Mouse (Mus musculus): ENCODE results near the gene Slc7a7.
"Not testable (repeated sequence)": the region's sequence is repeated elsewhere in the genome, so short reads cannot be mapped to it uniquely, and the experiment has no call there.

The Slc7a7 gene

GRCm38 (mm10) chr14:54377166-54377565, 40.4 kb downstream of the Slc7a7 start:
- DNase-seq (ENCODE audit: low read depth), result no peak

- DNase-seq (ENCODE audit: low read depth), result peak; percentile 77
Observed at GRCm38 (mm10) chr14:54375916-54376315, 41.7 kb downstream of the Slc7a7 start.

GRCm38 (mm10) chr14:54372923-54373322, 44.7 kb downstream of the Slc7a7 start:
- DNase-seq (ENCODE audit: low read depth), result no peak

- no peak for DNase-seq (ENCODE audit: low read depth)
Observed at GRCm38 (mm10) chr14:54371460-54371859, 46.1 kb downstream of the Slc7a7 start.

DNA sequence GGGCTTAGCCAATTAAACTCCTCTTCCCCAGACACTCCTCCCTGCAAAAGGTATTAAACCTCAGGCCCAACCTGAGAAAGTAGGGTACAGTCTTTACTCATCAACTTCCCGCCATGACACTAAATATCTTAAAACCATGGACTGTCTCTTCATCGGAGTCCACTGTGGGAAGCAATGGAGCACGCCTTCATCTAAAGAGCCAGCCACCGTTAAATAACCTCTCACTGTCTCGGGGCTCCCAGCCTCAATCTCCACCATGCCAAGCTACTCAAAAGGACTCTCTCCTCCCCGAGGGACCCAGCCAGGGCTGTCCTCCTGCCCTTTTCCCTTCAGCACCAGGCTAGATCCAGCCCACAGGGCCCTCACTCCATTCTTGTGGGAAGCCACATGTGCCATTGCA, 47.0 kb downstream of the Slc7a7 start:
- DNase-seq (ENCODE audit: low read depth), result no peak

GRCm38 (mm10) chr14:54369372-54369771, 48.2 kb downstream of the Slc7a7 start:
- DNase-seq (ENCODE audit: low read depth), result no peak

DNA sequence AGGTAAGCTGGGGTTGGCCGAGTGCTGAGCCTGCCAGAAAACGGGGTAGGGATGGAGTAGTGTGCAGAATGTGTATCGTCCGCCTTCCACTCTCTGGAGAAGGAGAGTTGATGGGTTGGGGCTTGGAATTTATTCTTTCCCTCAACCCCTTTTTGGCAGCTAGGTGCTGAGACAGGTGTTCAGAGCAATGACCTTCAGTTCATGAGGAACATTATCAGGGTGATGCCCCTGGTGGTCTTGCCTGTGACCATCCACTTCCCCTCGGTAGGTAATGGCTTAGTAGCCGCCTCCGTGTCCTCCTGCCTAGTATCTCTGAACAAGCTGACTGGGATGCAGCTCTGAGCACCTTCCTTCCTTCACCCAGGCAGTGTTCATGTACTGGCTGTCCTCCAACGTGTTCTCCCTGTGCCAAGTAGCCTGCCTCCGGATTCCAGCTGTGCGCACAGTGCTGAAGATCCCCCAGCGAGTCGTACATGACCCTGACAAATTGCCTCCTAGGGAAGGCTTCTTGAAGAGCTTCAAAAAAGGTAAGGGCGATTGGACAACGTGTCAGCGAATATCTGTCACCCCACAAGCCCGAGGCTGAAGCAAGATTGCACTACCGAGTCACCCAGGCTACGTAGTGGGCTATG, 50.0 kb downstream of the Slc7a7 start:
- no peak for DNase-seq (ENCODE audit: low read depth)

- DNase-seq (ENCODE audit: low read depth), result no peak
Observed at GRCm38 (mm10) chr14:54366581-54366980, 51.0 kb downstream of the Slc7a7 start.

DNA sequence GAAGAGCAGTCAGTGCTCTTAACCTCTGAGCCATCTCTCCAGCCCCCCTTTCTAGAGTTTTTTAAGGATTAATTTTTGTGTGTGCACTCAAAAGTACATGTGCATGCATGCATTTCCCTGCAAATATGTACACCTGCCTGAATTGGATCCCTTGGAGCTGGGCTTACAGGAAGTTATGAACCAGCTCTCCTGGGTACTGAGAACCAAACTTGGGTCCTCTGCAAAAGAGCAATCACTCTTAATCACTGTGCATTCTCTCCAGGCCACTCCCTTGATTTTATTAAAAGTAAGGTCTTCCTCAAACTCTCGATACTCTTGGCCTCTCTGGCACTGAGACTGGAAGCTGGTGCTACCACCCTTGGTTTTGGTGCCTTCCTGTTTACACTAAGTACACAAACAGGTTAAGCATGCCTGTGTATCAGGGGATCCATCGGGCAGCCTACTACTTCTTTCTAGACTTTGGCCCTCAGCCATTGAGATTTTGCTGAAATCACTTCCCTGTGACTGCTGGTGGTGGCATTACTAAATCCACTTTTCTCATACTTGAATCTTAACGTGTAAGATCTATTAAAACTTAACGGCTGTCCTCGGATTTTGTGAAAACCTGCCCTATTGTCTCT, 52.4 kb downstream of the Slc7a7 start:
- no peak for DNase-seq (ENCODE audit: low read depth)

DNA sequence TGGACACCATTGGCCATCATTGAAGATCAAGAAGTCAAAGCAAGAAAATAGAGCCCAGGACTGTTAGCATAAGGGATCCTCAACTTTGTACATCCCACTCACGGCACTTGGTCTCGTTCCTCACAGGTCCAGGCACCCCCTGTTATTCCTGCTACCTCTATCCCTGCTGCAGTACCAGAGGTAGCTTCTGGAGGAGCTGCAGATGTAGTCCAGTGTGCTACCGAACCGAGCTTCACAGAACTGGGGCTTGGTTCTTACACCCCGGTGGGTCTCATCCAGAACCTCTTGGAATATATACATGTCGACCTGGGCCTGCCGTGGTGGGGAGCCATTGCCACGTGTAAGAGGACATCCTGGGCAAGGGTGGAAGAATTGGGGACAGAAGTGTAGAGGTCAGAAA, 54.4 kb downstream of the Slc7a7 start:
- DNase-seq (ENCODE audit: low read depth), result no peak

DNA sequence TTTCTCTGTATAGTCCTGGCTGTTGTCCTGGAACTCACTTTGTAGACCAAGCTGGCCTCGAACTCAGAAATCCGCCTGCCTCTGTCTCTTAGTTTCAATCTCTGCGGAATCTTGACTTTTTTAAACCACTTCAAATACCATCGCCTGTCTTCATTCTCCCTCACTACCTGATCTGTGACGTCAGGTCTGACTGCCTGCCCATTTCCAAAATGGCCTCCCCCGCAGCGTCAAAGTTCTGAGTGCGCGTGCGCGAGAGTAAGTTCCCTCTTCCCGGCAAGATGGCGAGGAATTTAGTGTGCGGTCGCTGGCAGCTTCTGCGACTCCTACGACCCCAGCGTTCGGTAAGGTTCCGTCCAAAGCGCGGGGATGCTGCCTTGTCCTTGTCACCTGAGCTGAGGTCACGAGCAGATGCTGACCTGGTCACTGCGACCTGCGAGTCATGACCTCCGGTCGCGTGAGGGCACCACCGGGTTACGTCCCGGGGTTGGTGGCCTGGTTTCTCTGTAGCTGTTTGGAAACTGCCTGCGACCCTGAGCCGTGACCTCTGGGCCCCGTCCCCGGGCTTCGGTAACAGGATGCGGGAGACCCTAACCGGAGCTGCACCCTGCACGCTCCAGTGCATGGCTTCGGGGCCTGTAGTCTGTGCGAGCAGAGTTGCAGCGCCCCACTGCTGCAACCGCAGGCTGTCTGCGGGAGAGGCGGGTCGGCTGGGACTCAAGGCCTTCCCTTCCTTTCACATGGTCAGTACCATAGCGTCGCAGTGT, 56.8 kb downstream of the Slc7a7 start, which contains the start of gene Oxa1l:
Gene Oxa1l (plus strand): TSS at position 258 of the 764 bp plus-strand sequence.
- peak; percentile 97 for DNase-seq (ENCODE audit: low read depth)

DNA sequence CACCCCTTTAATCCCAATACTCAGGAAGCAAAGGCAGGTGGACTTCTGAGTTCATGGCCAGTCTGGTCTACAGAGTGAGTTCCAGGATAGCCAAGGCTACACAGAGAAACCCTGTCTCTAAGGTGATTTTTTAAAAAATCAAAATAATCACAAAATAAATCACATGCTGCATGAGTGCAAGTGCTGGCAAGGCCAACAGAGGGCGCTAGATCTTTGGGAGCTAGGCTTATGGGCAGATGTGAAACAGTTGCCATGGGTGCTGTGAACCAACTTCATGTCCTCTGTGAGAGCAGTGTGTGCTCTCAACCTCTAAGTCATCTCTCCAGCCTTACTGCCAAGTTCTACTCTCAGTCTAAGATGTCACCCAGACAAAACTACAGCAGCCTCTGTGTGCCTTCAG, 63.2 kb downstream of the Slc7a7 start:
- no peak for DNase-seq (ENCODE audit: low read depth)

- no peak for DNase-seq (ENCODE audit: low read depth)
Observed at GRCm38 (mm10) chr14:54352314-54352713, 65.3 kb downstream of the Slc7a7 start.

GRCm38 (mm10) chr14:54350773-54351541, 66.6 kb downstream of the Slc7a7 start:
- DNase-seq (ENCODE audit: low read depth), result peak; percentile 55

GRCm38 (mm10) chr14:54341807-54342206, 75.8 kb downstream of the Slc7a7 start:
- not testable (repeated sequence) for DNase-seq (ENCODE audit: low read depth)

DNA sequence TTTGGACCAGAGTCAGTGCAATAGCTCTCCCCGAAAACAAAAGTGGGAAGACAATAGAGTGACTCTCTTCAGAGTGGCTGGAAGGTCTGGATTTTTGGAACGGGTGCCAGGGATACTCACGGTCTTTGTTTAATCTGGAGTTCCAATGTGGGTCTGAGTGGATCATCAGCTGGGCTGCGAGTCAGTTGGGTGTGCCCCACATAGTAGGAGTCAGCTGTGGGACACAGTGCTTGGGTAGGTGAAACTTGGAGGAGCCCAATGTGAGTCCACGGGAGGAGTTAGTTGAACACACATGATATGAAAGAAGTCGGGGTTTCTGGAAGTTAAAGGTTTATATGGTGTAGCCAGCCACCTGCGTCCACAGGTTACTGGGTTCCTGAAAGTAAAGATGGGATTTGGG, 76.7 kb downstream of the Slc7a7 start:
- no peak for DNase-seq (ENCODE audit: low read depth)

- DNase-seq (ENCODE audit: low read depth), result peak; percentile 60
Observed at GRCm38 (mm10) chr14:54333452-54334189, 84.0 kb downstream of the Slc7a7 start.

GRCm38 (mm10) chr14:54332176-54333074, 85.2 kb downstream of the Slc7a7 start:
- no peak for DNase-seq (ENCODE audit: low read depth)

DNA sequence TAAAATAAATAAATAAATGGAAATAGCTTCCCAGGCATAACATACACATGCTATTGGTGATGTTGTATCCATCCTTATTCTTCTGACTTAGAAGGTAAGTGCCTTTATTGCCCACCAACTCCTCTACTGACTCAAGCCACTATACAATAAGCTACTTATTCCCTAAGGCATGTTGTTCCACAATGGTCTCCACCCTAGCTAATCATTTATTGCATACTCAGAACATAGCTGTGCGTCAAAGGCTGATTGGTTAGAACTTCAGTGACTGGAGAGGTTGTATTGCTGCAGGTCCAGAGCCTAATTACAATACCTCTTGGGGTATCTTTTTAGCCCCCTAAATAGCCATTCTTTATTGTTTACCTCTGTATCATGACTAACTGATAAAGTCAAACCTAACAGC, 86.4 kb downstream of the Slc7a7 start:
- no peak for DNase-seq (ENCODE audit: low read depth)

- DNase-seq (ENCODE audit: low read depth), result no peak
Observed at GRCm38 (mm10) chr14:54329201-54329600, 88.4 kb downstream of the Slc7a7 start.

GRCm38 (mm10) chr14:54328548-54328947, 89.0 kb downstream of the Slc7a7 start:
- DNase-seq (ENCODE audit: low read depth), result peak; percentile 32

All from 416B (cell line).